Mouse (Mus musculus) granulocyte monocyte progenitor cell, adult 5-6 weeks (primary cell): ENCODE measurements around the gene Fam83c. TPM values are rescaled to one million over a fixed set of nuclear protein-coding genes. Genes with fewer than 3 reads are reported as not detected.

Experiments
- ATAC-seq: replicated peaks from 2 replicates; pipeline ENCODE4 v1.8.0; 2016; ENCODE audit warnings: mild to moderate bottlenecking, moderate TSS enrichment, inconsistent platforms; ENCODE audit not compliant: poor library complexity, severe bottlenecking
- total RNA-seq, 2 experiments: library from RNA; stranded (forward) in 1 of 2; stranded (reverse) in 1 of 2; fragments of 200-712, 200-1000 nt in 1 of 2; fragments of >200 nt in 1 of 2; fragmentation: Nextera tagmentation in 1 of 2; gene quantifications; 2 replicates each; pipeline ENCODE4 v1.2.3; 2014 to 2017

The Fam83c gene
- total RNA-seq, 2 experiments from 2014 or later: not detected

DNA sequence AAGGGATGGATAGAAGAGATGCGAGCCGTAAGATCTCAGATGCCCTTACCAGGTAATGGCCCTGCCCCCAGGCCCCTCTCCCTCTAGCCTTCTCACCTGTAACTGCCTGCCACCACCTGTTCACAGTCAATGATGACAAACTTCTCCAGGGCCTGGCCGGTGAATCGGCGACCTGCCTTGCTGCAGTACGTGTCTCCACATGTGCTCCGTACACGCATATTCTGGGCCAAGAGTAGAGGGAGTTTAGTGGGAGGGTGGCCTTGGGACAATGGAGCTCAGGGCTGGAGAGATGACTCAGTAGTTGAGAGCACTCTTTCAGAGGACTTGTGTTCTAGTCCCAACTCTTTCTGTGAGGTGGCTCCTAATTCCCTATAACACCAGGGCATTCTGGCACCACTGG is 3.8 kb downstream of the Fam83c start:
- ATAC-seq: no peak

DNA sequence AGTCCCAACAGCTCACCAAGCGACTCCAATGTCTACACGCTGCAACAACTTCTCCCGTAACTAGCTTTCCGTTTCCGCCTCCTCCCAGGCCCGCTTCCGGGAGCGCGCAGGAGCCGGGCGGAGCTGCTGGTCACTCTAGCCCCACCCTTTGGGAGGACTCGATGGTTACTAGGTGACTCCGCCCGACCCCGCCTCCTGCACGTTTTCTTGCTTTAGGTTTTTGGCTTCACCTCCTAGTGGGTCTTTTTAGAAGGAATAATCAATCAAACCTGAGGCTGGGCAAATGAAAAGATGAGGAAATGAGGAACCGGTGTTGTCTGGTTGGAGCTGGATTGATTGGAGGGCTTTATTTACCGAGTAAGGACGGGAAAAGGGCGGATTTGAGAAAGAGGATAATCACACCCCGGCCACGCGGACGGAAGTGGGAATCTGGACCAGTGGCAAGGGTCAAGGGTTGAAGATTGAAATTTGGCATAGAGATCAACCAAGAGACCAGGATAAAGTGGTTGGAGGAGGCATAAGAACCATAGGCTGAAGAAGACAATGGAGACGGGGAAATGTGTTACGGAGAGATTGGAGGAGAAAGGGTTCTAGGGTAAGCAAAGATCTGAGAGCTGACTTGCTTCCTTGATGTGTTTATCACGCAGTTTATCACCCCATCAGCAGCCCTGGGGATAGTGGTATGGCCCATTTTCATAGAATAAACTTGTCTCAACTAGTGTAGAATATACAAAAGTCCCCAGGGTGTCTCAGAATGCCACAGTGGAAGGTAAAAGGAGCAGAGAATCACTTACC is 7.8 kb downstream of the Fam83c start, which contains the start of gene Eif6:
Eif6 (minus strand) TSS at position 296 of the 795 bp plus-strand sequence.
- ATAC-seq: peak; percentile 93

DNA sequence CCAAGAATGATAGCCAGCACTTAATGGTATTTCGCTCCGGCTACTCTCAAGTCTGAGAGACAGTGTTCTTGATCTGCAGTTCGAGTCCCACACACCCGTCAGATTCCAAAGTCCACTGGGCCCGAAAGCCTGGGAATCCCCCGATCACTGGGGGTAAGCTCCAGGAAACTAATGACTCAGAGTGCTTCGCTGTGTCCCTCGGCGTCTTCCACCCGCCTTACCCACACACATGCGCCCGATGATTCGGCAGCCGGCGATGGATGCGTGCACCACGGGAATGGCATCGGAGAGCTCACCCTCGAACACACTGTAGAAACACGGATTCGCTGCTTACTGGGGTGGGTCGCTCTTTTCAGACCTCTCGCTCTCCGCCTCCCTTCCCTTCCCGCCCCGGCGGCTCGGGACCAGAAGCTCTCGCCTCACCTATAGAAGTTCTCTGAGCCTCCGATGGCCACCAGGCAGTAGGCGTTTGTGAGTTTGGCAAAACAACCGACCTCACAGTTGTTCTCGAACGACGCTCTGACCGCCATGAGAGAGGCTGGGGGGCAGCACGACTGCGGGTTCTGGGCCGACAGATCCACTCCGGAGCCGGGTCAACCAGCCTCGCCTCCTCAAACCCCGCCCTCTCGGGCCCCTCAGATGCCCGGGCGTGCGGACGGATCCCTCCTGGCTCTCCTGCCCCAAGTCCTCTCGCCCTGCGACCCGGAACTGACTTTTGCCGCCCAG is 8.6 kb downstream of the Fam83c start:
- ATAC-seq: peak; percentile 17

DNA sequence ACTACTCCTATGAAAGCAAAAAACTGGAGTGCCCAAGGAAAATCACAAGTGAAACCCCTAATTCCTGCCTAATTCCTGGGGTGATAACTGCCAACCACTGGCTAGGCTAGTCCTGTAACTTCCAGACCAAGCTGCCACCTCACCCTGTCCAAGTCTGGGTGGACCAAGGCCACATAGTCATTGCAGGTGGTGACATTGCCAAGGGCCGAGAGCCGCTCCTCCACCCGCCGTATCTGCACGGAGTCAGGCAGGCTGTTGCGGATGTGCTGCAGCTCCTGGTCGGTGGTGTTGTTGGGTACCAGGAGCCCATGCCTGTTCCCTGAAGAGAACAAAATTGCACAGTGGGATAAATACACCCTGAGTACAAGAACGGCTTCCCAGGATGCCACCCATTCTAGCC is 10.9 kb downstream of the Fam83c start:
- no peak for ATAC-seq

DNA sequence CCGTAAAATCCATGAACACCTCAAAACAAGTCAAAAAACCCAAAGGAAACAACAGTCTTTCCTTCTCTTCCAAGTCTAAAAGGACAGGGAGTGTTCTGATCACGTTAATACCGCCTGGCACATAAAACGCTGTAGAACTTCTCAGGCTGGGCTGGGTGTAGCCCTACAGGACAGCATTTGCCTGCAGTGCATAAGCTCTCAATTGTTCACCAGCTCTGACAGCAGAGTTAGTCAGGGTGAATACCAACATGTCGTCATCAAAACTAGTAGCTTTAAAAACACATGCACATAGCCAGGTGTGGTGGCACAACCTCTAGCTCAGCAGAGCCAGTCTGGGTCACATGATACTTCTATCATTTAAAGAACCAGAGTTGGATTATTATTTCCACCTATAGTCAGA is 13.9 kb downstream of the Fam83c start:
- no peak for ATAC-seq

DNA sequence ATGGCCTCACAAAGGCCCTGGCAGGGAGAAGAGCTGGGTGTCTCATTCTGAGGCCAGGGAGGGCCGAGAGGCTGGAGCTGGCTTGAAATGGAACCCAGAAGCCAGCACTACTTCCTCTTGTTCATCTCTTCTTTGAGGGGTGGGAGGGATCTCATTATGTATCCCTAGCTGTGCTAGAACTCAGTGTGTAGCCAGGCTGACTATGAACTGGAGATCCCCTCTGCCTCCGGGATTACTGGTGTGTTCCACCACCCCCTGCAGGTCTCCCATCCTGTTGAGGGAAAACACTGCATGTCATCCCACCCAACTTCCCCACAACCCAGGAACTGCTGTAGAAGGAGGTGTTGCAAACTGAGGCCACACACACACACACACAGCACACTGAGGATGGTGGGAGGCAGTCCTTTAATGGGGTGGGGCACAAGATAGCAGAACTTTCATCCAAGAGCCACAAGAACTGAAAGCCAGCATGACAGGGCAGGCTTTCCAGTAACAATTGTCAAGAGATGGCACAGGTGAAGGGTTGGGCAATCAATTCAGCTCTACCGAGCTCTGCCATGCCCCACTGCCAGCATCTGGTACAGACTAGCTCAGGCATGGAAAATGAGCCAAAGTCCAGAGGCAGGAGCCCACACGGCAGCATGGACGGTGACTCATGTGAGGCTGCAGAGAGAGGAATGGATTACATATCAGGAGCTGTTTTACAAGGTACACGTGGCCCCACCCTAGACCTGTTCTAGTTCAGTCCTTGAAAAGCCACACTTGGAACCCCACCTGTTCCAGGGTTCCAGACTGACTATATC is 15.0 kb downstream of the Fam83c start:
- peak; percentile 62 for ATAC-seq

DNA sequence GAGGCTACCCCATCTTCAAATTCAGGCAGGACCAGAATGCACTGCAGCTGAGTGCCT is 15.4 kb downstream of the Fam83c start, which contains the start of gene BC029722:
BC029722 (minus strand) TSS at position 35 of the 57 bp plus-strand sequence.
- ATAC-seq: no peak

DNA sequence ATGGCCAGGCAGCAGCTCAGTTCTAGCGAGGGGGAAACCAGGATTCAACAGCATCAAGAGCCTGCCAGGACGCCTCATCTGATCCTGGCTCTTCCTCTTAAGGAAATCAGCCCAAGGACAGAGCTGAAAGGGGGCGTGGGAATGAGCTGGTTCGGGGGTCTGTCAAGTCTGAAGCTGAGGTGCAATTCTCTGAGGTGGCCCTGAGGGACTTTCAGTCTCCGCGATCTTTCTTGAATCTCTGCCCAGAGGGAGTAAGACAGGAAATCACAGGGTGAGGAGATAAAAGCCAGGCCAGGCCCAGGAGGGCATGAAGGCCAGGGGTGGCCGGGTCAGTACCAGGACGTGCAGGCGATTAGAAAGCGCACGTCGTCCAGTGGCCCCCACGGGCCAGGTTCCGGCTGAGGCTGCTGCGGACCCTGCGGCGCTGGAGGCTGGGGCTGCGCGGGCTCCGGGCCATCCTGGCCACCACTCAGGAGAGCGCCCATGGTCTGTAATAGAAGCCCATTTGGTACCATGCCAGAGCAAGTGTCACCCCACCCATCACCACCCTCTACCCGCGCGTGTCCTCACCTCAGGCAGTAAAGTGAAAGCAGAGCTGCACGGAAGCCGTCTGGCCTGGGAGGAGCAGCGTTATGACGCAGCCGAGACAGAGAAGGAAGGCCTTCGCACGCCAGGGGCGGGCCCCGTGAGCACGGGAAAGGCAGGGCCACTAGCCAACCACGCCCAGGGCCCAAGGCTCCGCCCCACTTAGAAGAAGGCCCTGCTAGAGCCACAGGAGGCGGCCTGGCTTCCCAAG is 15.9 kb downstream of the Fam83c start:
- ATAC-seq: peak; percentile 88

DNA sequence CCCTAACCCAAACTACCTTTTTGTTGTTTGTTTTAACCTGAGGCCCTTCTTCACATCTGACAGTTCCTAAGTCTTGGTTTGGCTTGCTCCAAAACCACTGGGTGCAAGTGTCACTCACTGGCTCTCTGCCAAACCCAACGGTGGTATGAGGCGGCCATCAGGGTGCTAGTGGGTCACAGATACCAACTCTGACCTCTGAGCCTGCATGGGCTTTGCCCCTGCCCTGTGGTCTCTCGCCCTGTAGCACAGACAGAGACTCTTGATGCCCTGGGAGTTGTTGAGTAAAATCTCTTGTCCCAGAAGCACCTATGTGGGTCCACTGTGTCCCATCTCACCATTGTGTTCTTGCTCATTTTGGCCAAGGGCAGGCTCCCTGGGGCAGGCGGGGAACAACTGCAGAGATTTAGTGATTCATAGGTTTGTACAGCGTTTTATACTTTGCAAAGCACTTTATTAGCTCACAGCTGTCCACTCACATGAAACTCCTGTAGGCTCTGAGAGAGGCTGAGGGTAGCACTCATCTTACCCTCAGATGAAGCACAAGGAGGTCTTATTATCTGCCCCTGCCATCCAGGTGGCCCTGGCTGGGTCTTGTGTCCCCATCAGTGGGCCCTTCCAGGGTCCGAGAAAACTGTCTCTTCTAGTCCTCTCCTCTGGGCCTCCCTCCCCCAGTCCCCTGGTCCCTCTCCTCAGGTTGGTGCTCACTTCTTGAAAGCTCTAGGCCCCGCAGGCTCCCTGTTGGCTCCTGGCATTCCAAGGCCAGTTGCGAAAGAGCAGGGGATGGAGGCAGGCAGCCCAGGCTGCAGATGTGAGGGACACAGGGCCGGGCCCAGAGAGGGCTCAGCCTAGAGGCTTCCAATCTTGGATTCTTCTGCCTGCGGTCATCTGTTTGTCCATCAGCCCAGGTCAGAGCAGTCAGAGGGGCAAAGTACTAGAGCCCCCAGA is 17.1 kb downstream of the Fam83c start:
- ATAC-seq: no peak

DNA sequence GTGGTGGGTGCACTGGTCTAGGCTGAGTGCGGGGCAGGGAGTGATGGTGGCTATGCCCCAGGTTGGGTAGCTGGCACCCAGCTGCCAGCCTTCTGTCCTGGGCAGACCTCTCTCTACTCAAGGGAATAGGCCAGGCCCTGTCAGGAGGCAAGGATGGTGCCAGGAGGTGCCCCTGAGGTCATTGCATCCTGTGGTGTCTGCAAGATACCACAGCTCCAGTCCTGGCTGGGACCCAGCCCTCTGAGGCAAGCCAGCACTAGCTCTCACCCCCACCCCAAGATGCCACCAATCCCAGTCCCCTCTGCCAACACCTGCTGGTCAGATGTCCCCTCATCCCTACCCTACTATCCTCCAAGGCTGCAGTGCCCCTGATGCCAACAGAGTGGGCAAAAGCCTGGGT is 18.5 kb downstream of the Fam83c start:
- no peak for ATAC-seq

DNA sequence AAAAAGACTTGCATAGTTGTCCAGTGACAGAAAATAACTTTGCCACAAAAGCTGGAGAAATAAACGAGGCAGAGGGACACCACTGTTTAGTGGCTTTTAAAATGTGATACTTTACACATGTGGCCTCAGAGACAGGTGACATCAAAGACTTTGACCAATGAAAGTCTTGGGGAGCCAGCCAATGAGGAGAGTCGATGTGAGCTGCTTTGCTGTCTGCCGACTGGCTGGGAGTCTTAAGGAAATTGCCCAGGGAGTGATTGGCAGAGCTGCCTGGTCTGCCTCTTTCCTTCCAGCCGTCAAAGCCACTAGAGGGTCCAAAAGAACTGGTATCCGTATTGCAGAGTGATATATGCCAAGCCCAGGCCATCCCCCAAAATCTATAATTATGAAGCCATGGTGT is 19.8 kb downstream of the Fam83c start:
- no peak for ATAC-seq

DNA sequence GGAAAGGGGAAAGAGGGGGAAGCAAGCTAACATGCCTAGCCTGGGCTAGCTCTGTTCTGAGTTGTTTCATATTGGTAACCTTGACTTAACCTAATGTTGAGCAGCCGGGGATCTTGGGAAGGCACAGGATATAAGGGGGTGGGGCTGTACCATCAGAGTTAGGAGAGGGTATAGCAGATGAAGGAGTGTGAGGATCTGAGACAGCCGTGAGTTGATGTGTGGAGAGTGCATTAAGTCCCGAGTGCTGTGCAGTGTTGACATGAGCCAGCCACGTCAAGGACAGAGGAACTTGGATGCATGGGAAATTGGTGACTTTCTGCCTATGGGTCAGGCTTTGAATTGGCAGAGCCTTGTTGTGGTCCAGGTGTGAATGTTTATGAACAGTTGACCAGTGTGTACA is 22.0 kb downstream of the Fam83c start:
- ATAC-seq: no peak

DNA sequence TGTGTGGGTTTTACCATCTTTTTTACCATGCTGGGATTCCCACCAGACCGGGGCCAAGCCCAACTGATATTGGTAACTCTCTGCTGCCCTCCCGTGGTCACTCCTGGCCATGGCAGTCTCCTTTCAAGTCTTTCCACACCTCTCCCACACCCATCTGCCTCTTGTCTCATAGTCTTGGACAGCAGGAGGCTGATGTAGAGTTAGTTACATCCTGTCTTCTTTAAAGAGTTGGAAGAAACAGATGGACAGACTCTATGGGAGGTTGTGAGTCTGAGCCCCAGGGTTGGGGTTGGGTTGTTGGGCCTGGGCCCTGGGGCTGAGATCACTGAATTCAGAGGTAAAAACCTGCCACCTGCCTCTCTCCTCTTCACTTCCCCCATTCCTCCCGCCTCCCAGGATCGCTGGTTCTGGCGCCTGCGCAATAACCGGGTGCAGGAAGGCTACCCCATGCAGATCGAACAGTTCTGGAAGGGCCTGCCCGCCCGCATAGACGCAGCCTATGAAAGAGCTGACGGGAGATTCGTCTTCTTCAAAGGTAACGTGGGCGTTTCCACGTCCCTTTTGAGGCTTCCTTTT is 22.7 kb downstream of the Fam83c start:
- peak; percentile 84 for ATAC-seq

DNA sequence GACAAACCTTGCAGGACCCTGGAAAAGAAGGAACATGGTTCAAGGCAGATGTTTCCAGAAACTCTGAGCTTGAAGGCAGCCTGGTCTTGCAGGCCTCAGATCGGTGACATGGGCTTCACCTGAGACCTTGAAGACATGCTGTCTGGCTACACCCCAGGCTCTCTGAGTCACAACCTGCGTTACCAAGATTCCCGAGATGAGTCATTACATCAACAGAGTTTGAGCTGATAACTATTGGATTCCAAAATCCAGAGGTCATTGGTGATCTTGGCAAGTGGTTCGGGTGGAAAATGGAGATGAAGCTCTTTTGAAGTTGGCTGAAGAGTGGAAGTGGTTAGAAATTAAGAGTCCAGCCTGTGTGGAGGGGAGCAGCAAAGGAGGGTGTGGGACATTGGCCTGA is 25.0 kb downstream of the Fam83c start:
- no peak for ATAC-seq

DNA sequence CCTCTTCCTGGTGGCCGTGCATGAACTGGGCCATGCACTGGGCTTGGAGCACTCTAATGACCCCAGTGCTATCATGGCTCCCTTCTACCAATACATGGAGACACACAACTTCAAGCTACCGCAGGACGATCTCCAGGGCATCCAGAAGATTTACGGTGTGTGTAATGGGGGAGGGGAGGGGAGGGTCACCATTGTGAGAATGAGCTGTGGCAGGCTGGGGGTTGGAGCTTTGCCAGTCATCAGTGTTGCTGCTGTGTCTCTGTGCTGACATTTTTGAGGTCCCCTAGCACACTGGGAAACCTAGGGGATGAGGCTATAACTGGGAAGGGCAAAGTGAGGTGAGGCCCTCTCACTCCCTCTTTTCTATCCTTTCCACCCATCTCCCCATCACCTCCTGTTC is 27.2 kb downstream of the Fam83c start:
- no peak for ATAC-seq

DNA sequence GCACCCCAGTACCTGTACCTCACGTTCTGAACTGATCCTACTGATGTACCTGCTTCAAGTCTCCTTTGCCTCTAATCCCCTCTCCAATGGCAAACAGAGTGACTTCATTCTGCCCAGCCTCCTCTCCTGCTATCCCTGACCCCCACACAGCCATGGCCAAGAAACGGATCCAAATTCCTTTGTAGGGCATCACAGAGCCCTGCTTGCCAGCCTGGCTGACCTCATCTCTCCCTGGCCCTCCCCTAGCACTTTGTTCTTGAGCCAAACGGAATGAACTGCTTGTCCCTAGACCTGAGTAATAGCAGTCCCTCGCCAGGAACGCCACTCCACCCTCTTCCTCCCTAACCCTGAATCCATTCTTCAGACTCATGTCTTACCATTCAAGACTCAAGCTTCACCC is 28.1 kb downstream of the Fam83c start:
- ATAC-seq: no peak

DNA sequence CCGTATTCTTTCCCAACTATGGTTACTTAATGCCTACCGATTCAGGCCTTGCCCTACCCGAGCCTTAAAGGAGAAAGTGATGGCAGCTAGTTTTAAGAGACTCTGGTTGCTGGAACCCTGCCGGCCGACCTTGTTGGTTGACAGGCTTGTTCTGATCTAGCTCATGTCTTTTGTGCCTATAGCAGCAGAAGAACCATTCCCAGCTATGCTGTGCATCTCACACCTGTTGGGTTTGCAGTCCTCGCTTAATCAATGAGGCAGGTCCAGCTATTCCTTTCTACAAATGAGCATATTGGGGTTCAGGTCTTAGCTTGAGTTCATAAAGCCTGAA is 28.8 kb downstream of the Fam83c start:
- no peak for ATAC-seq

DNA sequence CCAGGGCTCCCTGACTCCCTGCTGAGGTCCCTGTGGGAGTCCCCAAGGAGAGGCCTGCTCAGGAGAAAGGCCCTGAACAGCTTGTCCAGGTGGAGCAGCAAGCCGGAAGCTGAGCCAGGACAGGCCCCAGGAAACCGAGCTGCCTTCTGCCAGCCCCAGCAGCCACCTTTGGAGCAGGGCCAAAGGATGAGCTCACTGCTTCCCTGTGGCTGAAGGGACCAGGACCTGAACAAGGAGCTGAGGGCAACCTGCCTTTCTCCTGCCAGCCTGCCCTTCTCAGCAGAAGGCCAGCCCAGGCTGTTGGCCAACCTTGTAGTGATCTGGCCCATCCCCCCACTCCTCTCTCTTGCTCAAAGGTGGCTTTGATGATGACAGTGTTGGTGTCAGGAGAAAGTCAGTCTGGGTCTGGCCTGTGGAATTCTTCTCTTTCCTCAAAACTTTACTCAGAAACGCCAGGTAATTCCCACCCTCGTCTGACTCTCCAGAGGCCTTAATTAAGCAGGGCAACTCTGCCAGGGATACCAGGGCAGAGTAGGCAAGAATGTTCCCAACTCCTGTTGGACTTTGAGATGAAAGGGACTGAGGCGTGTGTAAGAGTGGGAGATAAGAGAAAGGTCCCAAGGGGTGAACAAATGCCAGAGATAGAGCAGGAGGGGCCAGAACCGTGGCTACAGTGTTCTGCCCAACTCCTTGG is 29.3 kb downstream of the Fam83c start:
- no peak for ATAC-seq

DNA sequence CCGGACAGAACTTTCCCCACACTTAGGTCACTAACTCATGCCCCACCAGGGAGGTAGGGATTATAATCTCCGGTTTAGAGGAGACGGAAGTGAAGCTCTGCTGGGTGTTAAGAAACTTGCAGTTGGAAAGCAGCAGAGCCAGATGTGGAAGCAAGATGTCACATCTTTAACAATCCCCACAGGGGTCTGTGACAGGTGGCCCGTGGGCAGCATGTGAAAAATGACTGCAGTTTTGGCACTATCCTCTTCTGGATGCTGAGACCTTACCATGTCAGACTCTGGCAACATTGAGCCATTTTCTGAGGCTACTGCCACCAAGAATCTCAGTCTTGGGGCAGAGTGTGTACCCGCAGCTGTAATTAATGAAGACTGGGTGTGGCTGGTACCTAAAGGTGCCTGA is 30.6 kb downstream of the Fam83c start:
- no peak for ATAC-seq
